Mouse (Mus musculus) liver, embryonic 14.5 days (tissue): Measurements from ENCODE around the gene Armh3.

ENCODE experiments used
- CTCF ChIP-seq: IDR thresholded peaks from 2 replicates; pipeline ENCODE4 v1.5.1; 2016; ENCODE audit warnings: antibody characterized with exemption, low read depth, control low read depth
- EP300 ChIP-seq: IDR thresholded peaks from 2 replicates; pipeline ENCODE4 v1.6.1; 2016; ENCODE audit warnings: antibody characterized with exemption, low read depth

DNA sequence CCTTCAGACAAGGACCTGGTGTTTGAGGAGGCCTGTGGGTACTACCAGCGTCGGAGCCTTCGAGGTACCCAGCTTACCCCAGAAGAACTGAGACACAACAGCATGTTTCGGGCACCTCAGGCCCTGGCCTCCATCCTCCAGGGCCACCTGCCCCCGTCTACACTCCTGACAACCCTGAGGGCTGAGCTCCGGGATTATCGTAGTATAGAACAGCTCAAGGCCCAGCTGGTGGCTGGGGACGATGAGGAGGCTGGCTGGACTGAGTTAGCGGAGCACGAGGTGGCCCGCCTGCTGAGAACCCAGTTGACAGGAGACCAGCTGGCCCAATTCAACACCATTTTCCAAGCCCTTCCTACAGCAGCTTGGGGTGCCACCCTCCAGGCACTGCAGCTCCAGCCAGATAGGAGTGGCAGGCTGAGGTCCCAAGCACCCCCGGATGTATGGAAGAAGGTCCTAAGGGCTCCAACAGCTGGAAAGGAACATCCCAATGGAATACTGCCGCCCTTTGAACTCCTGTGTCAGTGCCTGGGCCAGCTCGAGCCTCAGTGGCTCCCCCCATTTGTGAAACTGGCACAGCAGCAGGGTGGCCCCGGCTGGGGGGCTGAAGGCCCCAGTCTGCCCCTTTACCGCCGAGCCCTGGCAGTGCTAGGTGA is 6.7 kb upstream of the Armh3 start:
- TF ChIP-seq CTCF (no peak), EP300 (no peak)
